Mouse (Mus musculus) forebrain, embryonic 15.5 days (tissue): ENCODE measurements at regions not wholly inside any gene's neighbourhood (a gene's known extent, or its start where the extent isn't known, plus 50 kb on each side); places are given as distances from the start of the nearest gene placed in this dataset.

Experiments
- ATAC-seq: fragments of 200-750 bp; cut with Nextera tagmentation; replicated peaks from 2 replicates; pipeline ENCODE4 v1.8.0; 2017; ENCODE audit warnings: mild to moderate bottlenecking, moderate TSS enrichment, moderate library complexity
- H3K27ac ChIP-seq: fragments of 300-500 bp; sonication (generic); replicated peaks from 2 replicates; pipeline ENCODE4 v1.5.1; 2015; ENCODE audit warnings: mild to moderate bottlenecking, inconsistent platforms
- H3K27me3 ChIP-seq: fragments of 300-500 bp; sonication (generic); 2 replicates; pipeline ENCODE4 v1.6.1; 2015; ENCODE audit warnings: inconsistent platforms
- H3K36me3 ChIP-seq: fragments of 300-500 bp; sonication (generic); 2 replicates; pipeline ENCODE4 v1.6.1; 2015; ENCODE audit warnings: mild to moderate bottlenecking, inconsistent platforms
- H3K4me1 ChIP-seq: fragments of 300-500 bp; sonication (generic); 2 replicates; pipeline ENCODE4 v1.6.1; 2015; ENCODE audit warnings: inconsistent platforms
- H3K4me2 ChIP-seq: fragments of 300-500 bp; sonication (generic); replicated peaks from 2 replicates; pipeline ENCODE4 v1.6.1; 2015; ENCODE audit warnings: mild to moderate bottlenecking, inconsistent platforms
- H3K4me3 ChIP-seq: fragments of 300-500 bp; sonication (generic); 2 replicates; pipeline ENCODE4 v1.5.1; 2015; ENCODE audit warnings: mild to moderate bottlenecking, inconsistent platforms
- H3K9ac ChIP-seq: fragments of 300-500 bp; sonication (generic); replicated peaks from 2 replicates; pipeline ENCODE4 v1.6.1; 2015; ENCODE audit warnings: mild to moderate bottlenecking, inconsistent platforms
- H3K9me3 ChIP-seq: fragments of 300-500 bp; sonication (generic); 2 replicates; pipeline ENCODE4 v1.6.1; 2016; ENCODE audit warnings: inconsistent platforms
- WGBS: fragments of 180-500 bp; shearing (Covaris S2); methylation state at CpG from one replicate; pipeline ENCODE4 v1.1.7; 2015; ENCODE audit warnings: mixed read lengths; 5-methylcytosine and 5-hydroxymethylcytosine counted together

DNA sequence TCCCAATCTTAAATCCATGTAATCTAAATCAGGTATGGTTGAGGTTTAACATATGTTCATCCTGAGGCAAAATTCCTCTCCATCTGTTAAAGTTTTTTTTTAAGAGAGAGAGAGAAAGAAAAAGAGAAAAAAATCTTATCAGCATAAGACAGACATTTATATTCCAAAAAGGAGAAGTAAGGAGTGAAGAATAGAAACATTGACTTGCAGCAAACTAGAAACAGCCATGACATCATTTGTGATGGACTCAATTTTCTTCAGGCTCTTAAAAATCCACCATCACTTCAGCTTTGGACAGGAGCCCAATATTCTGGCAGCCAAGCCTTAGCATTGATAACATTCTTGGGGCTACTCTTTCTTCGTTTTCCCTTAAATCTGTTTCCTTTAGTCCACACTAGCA is 238.3 kb upstream of the Fam174a start:
- ATAC-seq: no peak
- no peaks in the 10 kb centered on the region for H3K4me1 ChIP-seq
- H3K27ac ChIP-seq: no peak overlapping the region
- WGBS: 68% methylated on average over 1 of the region's 1 CpGs
- no peak overlapping the region for H3K4me3 ChIP-seq
- H3K27me3 ChIP-seq: no peaks in the 10 kb centered on the region
- no peak overlapping the region for H3K4me2 ChIP-seq
- H3K9me3 ChIP-seq: no peaks in the 10 kb centered on the region
- H3K9ac ChIP-seq: no peak overlapping the region
- H3K36me3 ChIP-seq: no peaks in the 10 kb centered on the region

DNA sequence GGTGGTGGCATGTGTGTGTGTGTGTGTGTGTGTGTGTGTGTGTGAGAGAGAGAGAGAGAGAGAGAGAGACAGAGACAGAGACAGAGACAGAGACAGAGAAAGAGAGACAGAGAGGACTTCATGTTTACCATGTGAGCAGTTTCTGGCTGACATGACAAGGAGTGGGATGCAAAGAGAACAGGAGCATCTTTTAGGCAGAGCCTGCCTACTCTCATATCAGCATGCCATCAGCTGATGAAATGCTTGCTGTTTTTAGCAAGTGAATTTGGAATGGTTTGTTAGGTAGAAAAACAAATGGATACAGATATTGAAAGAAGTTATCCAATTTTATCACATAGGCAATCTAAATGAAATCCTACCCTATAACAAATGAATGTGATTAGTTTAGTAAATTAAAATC is 203.5 kb upstream of the Fam174a start:
- H3K9ac ChIP-seq: no peak overlapping the region
- ATAC-seq: no peak

DNA sequence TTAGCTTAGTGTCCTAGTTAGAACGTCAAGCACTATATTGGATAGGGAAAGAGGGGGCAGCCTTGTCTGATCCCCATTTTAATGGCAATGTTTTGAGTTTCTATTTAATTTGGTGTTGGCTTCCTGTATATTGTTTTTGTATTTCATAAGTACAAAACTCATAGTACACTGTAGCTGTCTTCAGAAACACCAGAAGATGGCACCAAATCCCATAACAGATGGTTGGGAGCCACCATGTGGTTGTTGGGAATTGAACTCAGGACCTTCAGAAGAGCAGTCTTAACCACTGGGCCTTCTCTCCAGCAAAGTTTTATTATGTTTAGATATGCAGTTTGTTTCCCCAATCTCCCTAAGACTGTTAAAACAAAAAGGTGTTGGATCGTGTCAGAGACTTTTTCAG is 199.9 kb upstream of the Fam174a start:
- Histone ChIP-seq H3K9ac (no peak overlapping the region), H3K27me3 (no peaks in the 10 kb centered on the region), H3K9me3 (no peaks in the 10 kb centered on the region), H3K27ac (no peak overlapping the region), H3K4me1 (no peaks in the 10 kb centered on the region), H3K4me3 (no peak overlapping the region), H3K36me3 (no peaks in the 10 kb centered on the region), H3K4me2 (no peak overlapping the region)
- ATAC-seq: no peak
- 96% methylated on average over 2 of the region's 2 CpGs for WGBS

More for the DNA sequence above, 203.5 kb upstream of the Fam174a start:
- Histone ChIP-seq H3K27me3 (no peaks in the 10 kb centered on the region), H3K4me3 (no peak overlapping the region), H3K4me2 (no peak overlapping the region), H3K4me1 (no peaks in the 10 kb centered on the region), H3K27ac (no peak overlapping the region), H3K9me3 (no peaks in the 10 kb centered on the region), H3K36me3 (no peaks in the 10 kb centered on the region)

DNA sequence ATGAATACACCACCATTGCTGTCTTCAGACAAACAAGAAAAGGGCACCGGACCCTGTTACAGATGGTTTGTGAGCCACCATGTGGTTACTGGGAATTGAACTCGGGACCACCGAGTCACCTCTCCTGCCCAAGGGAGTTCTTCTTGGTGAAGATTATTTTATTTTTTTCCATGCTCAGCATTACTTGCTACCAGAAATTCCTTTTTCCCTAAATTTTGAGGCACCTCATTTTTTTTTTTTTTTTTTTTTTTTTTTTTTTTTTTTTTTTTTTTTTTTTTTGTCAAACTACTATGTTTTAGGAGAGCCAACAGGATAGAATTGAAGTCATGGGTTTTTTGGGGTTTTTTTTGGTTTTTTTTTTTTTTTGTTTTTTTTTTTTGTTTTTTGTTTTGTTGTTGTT is 165.9 kb upstream of the Fam174a start:
- no peak overlapping the region for H3K9ac ChIP-seq
- H3K4me2 ChIP-seq: no peak overlapping the region
- H3K27me3 ChIP-seq: no peaks in the 10 kb centered on the region
- no peak overlapping the region for H3K4me3 ChIP-seq
- no peaks in the 10 kb centered on the region for H3K9me3 ChIP-seq
- 99% methylated on average over 3 of the region's 3 CpGs for WGBS
- ATAC-seq: no peak
- no peaks in the 10 kb centered on the region for H3K36me3 ChIP-seq
- no peaks in the 10 kb centered on the region for H3K4me1 ChIP-seq
- no peak overlapping the region for H3K27ac ChIP-seq

DNA sequence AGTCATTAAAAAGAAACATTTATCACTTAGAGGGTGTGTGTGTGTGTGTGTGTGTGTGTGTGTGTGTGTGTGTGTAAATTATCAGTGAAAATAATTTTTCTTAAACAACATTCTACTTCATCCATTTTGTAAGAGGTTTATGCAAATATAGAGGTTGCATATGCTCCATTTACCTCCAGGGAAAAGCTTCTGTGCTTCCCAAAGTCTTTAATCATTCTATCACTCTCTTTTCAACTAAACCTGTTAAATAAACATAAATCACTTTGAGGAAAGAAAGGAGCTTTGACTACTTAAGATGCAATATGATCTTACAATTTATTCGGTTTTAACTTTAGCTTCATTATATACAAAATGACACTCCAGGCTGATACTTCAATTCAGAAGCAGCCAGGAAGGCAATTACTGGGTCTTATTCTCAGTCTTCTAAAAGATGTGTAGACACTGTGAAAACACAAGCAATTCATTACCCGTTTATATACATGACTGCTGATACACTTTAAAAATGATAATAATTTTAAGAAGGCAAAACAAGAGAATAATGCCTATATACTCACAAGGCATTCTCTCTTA is 139.3 kb upstream of the Fam174a start:
- Histone ChIP-seq H3K27me3 (no peaks in the 10 kb centered on the region), H3K4me3 (no peak overlapping the region), H3K27ac (no peak overlapping the region), H3K4me1 (no peaks in the 10 kb centered on the region), H3K9ac (no peak overlapping the region), H3K36me3 (no peaks in the 10 kb centered on the region), H3K4me2 (no peak overlapping the region), H3K9me3 (no peaks in the 10 kb centered on the region)
- no peak for ATAC-seq
- 47% methylated on average over 2 of the region's 2 CpGs for WGBS

DNA sequence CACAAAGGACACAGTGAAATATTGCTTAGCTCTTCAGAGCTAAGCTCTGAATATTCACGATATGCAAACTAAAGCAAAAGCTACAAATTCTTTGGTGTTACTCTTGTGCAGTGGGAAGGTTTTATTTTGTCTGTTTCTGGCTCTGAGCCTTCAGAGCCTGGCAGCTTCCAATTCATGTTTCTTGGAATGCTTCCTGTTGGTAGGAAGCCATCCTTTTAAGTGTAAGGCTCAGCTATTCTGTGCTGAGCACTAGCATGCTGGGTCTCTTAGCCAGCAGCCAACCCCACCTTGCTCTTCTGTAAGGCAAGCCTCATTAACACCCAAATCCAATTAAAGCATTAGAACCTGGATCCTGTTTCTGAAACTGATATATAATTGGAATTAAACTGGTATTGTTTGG is 94.5 kb upstream of the Fam174a start:
- H3K9me3 ChIP-seq: no peaks in the 10 kb centered on the region
- ATAC-seq: peak; percentile 92
- no peaks in the 10 kb centered on the region for H3K27me3 ChIP-seq
- no peaks in the 10 kb centered on the region for H3K36me3 ChIP-seq
- no peak overlapping the region for H3K27ac ChIP-seq
- 43% methylated on average over 1 of the region's 1 CpGs for WGBS
- no peak overlapping the region for H3K4me3 ChIP-seq
- H3K9ac ChIP-seq: no peak overlapping the region
- H3K4me2 ChIP-seq: no peak overlapping the region
- peaks cover 6% of the 10 kb centered on the region; the same call in 1 of the 2 replicates for H3K4me1 ChIP-seq

DNA sequence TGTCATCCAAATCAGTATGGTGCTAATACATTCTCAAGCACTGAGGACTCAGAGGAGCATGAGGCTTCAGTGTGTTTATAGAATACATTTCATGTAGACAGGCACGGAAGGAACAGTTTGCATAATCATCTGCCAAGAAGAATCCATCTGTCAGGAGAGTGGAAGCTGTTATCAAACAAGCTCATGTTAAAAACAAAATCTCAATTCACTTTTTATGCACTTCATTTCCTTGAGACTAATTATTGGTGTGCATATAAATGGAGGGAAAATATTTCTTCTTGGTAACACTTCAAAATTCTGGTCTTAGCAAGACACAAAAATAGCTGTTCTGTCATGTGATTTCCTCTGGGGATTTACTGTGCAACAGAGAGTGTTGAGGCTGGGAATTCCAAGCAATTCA is 90.1 kb upstream of the Fam174a start:
- no peak overlapping the region for H3K4me3 ChIP-seq
- peaks cover 6% of the 10 kb centered on the region; the same call in 1 of the 2 replicates for H3K4me1 ChIP-seq
- H3K36me3 ChIP-seq: no peaks in the 10 kb centered on the region
- no peak overlapping the region for H3K4me2 ChIP-seq
- no peak overlapping the region for H3K9ac ChIP-seq
- H3K27ac ChIP-seq: no peak overlapping the region; the same call in 1 of the 2 replicates
- no peaks in the 10 kb centered on the region for H3K27me3 ChIP-seq
- ATAC-seq: peak; percentile 94
- no peaks in the 10 kb centered on the region for H3K9me3 ChIP-seq
- WGBS: 17% methylated on average over 1 of the region's 1 CpGs

DNA sequence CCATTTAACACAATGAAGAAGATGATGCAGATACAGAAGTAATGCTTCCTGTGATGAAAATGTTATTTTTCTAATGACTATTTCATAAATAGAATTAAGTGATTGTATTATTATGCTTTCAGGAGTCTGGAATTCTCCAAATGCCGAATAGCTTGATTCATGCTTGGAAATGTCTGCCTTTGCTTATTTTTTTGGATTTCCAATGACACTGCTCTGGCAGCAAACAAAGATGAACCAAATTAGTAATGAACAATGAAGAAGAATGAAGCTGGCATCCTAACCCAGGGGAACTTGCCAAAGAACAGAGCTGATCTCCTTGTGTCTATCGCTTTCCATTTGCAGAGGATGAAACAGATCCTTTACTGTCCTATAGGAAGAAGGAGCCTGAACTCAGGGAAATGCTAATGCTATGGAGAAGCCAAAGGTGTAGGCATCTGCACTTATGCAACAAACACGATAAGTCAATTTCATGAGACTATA is 71.7 kb upstream of the Fam174a start:
- ATAC-seq: no peak
- no peak overlapping the region for H3K4me3 ChIP-seq
- no peak overlapping the region for H3K9ac ChIP-seq
- H3K27me3 ChIP-seq: no peaks in the 10 kb centered on the region
- 80% methylated on average over 3 of the region's 3 CpGs for WGBS
- H3K9me3 ChIP-seq: no peaks in the 10 kb centered on the region
- H3K4me2 ChIP-seq: no peak overlapping the region
- no peaks in the 10 kb centered on the region for H3K4me1 ChIP-seq
- no peaks in the 10 kb centered on the region for H3K36me3 ChIP-seq
- no peak overlapping the region for H3K27ac ChIP-seq
